Mouse (Mus musculus) left cerebral cortex, adult 2 months (tissue): ENCODE data around the gene Mlh1. TPM values are rescaled to one million over a fixed set of nuclear protein-coding genes. Genes with fewer than 3 reads are reported as not detected.

Source experiments
- DNase-seq, 2 experiments: peaks; one replicate each; pipeline ENCODE4 v3.0.0; 2021 to 2022; ENCODE audit warnings: low spot score in 2 of 2, mixed read lengths in 1 of 2; ENCODE audit errors: extremely low spot score in 1 of 2
- H3K27ac ChIP-seq: fragments of 200-600 bp; 2 replicates; pipeline ENCODE4 v1.8.1; 2022
- H3K4me3 ChIP-seq: fragments of 200-600 bp; 2 replicates; pipeline ENCODE4 v1.8.1; 2022
- CTCF ChIP-seq: fragments of 200-600 bp; IDR thresholded peaks from 2 replicates; pipeline ENCODE4 v1.8.1; 2022; ENCODE audit warnings: antibody characterized with exemption, mild to moderate bottlenecking, moderate library complexity
- intact Hi-C: fragments of 180-260 bp; cut with DNase I; formaldehyde crosslinking; loops from one replicate; pipeline ENCODE4 v1.15.1; 2025
- total RNA-seq, 2 experiments: library from RNA; stranded (reverse); gene quantifications; 2 replicates each; pipeline ENCODE4 v1.2.3; 2021

The Mlh1 gene
- total RNA-seq, 2 experiments from 2014 or later, result 12.3 to 18.1 TPM

GRCm38 (mm10) chr9:111211122-111212041 lies 60.2 kb downstream of the Mlh1 start:
- TF ChIP-seq CTCF, result no peak
- no peak for DNase-seq
- intact Hi-C loops, result no loop called here
- no peak overlapping the region for H3K27ac ChIP-seq
- no peak overlapping the region for H3K4me3 ChIP-seq

GRCm38 (mm10) chr9:111210412-111210811 lies 61.2 kb downstream of the Mlh1 start:
- Histone ChIP-seq H3K27ac (no peak overlapping the region), H3K4me3 (no peak overlapping the region)
- no peak for DNase-seq
- intact Hi-C loops, result no loop called here
- TF ChIP-seq CTCF, result no peak

- intact Hi-C loops, result loop anchor here (5.0 kb wide), 1 partner anchor 92 kb away; the partner anchor contains the start of gene Lrrfip2
- no peak for DNase-seq
- no peak overlapping the region for H3K4me3 ChIP-seq
- H3K27ac ChIP-seq, result no peak overlapping the region
- no peak for TF ChIP-seq CTCF
Measured at GRCm38 (mm10) chr9:111209158-111209699, 62.4 kb downstream of the Mlh1 start.

- intact Hi-C loops, result loop anchor here (5.0 kb wide), 1 partner anchor 91 kb away; the partner anchor contains the start of gene Lrrfip2
- no peak for DNase-seq
- TF ChIP-seq CTCF, result no peak
- Histone ChIP-seq H3K27ac (no peak overlapping the region), H3K4me3 (no peak overlapping the region)
Measured at GRCm38 (mm10) chr9:111208185-111208584, 63.4 kb downstream of the Mlh1 start.

GRCm38 (mm10) chr9:111207683-111208082 lies 63.9 kb downstream of the Mlh1 start:
- DNase-seq, result no peak
- H3K27ac ChIP-seq, result no peak overlapping the region
- H3K4me3 ChIP-seq, result no peak overlapping the region
- intact Hi-C loops, result loop anchor here (5.0 kb wide), 1 partner anchor 90 kb away; the partner anchor contains the start of gene Lrrfip2
- TF ChIP-seq CTCF, result no peak

GRCm38 (mm10) chr9:111204601-111205375 lies 66.8 kb downstream of the Mlh1 start:
- TF ChIP-seq CTCF, result no peak
- intact Hi-C loops, result loop anchor here (5.0 kb wide), 2 partner anchors 47 to 87 kb away; partner anchors contain the start of gene Lrrfip2
- peak overlapping the region; percentile 59; the same call in 1 of the 2 replicates for H3K27ac ChIP-seq
- peak; percentile 22 to 34 for DNase-seq
- no peak overlapping the region for H3K4me3 ChIP-seq

- Histone ChIP-seq H3K4me3 (no peak overlapping the region), H3K27ac (no peak overlapping the region)
- TF ChIP-seq CTCF, result no peak
- no peak for DNase-seq
- intact Hi-C loops, result loop anchor here (5.0 kb wide), 1 partner anchor 43 kb away; no protein-coding TSS in a partner anchor
Measured at GRCm38 (mm10) chr9:111200208-111200607, 71.4 kb downstream of the Mlh1 start.

GRCm38 (mm10) chr9:111198332-111198731 lies 73.3 kb downstream of the Mlh1 start:
- DNase-seq, result no peak
- TF ChIP-seq CTCF, result no peak
- intact Hi-C loops, result no loop called here
- Histone ChIP-seq H3K27ac (no peak overlapping the region), H3K4me3 (no peak overlapping the region)

- no peak for TF ChIP-seq CTCF
- intact Hi-C loops, result no loop called here
- DNase-seq, result no peak
- H3K4me3 ChIP-seq, result no peak overlapping the region
- no peak overlapping the region for H3K27ac ChIP-seq
Measured at GRCm38 (mm10) chr9:111197712-111198111, 73.9 kb downstream of the Mlh1 start.

- no peak for TF ChIP-seq CTCF
- intact Hi-C loops, result no loop called here
- H3K27ac ChIP-seq, result no peak overlapping the region
- no peak overlapping the region for H3K4me3 ChIP-seq
- no peak for DNase-seq
Measured at GRCm38 (mm10) chr9:111197116-111197515, 74.5 kb downstream of the Mlh1 start.

GRCm38 (mm10) chr9:111193211-111193610 lies 78.4 kb downstream of the Mlh1 start:
- H3K27ac ChIP-seq, result no peak overlapping the region
- no peak overlapping the region for H3K4me3 ChIP-seq
- no peak for DNase-seq
- TF ChIP-seq CTCF, result no peak
- intact Hi-C loops, result no loop called here

GRCm38 (mm10) chr9:111188731-111189130 lies 82.9 kb downstream of the Mlh1 start:
- no peak for TF ChIP-seq CTCF
- DNase-seq, result no peak
- no peak overlapping the region for H3K27ac ChIP-seq
- no peak overlapping the region for H3K4me3 ChIP-seq
- intact Hi-C loops, result no loop called here
